Mouse (Mus musculus) neural tube, embryonic 13.5 days (tissue): ENCODE data around the gene Pde2a. TPM values are rescaled to one million over a fixed set of nuclear protein-coding genes. Genes with fewer than 3 reads are reported as not detected.

ENCODE experiments used
- ATAC-seq: fragments of 200-750 bp; cut with Nextera tagmentation; 2 replicates; pipeline ENCODE4 v1.8.0; 2017; ENCODE audit warnings: low read depth, mild to moderate bottlenecking, moderate TSS enrichment, moderate library complexity
- H3K27ac ChIP-seq: fragments of 300-500 bp; sonication (generic); replicated peaks from 2 replicates; pipeline ENCODE4 v1.5.1; 2015; ENCODE audit warnings: moderate library complexity, mild to moderate bottlenecking, inconsistent platforms
- H3K27me3 ChIP-seq: fragments of 300-500 bp; sonication (generic); 2 replicates; pipeline ENCODE4 v1.6.1; 2015; ENCODE audit warnings: mild to moderate bottlenecking, inconsistent platforms
- H3K36me3 ChIP-seq: fragments of 300-500 bp; sonication (generic); 2 replicates; pipeline ENCODE4 v1.6.1; 2015; ENCODE audit warnings: mild to moderate bottlenecking, inconsistent platforms
- H3K4me1 ChIP-seq: fragments of 300-500 bp; sonication (generic); replicated peaks from 2 replicates; pipeline ENCODE4 v1.6.1; 2015; ENCODE audit warnings: inconsistent platforms
- H3K4me2 ChIP-seq: fragments of 300-500 bp; sonication (generic); 2 replicates; pipeline ENCODE4 v1.6.1; 2015; ENCODE audit warnings: inconsistent platforms, mild to moderate bottlenecking, moderate library complexity
- H3K4me3 ChIP-seq: fragments of 300-500 bp; sonication (generic); 2 replicates; pipeline ENCODE4 v1.5.1; 2015; ENCODE audit warnings: mild to moderate bottlenecking, inconsistent platforms
- H3K9ac ChIP-seq: fragments of 300-500 bp; sonication (generic); 2 replicates; pipeline ENCODE4 v1.6.1; 2015; ENCODE audit warnings: moderate library complexity, mild to moderate bottlenecking, inconsistent platforms
- H3K9me3 ChIP-seq: fragments of 300-500 bp; sonication (generic); 2 replicates; pipeline ENCODE4 v1.6.1; 2016; ENCODE audit warnings: inconsistent platforms
- WGBS: fragments of 180-500 bp; shearing (Covaris S2); methylation state at CpG from one replicate; pipeline ENCODE4 v1.1.7; 2015; 5-methylcytosine and 5-hydroxymethylcytosine counted together
- polyA plus RNA-seq: library from polyadenylated mRNA; unstranded; fragments of >200 nt; fragmentation: Nextera tagmentation; extraction: Ambion mirVana; gene quantifications from 2 replicates; pipeline ENCODE4 v1.2.1, GENCODE M21; 2015

Gene Pde2a
- polyA plus RNA-seq, 1 experiment from 2014 or later, result 43.6 TPM

DNA sequence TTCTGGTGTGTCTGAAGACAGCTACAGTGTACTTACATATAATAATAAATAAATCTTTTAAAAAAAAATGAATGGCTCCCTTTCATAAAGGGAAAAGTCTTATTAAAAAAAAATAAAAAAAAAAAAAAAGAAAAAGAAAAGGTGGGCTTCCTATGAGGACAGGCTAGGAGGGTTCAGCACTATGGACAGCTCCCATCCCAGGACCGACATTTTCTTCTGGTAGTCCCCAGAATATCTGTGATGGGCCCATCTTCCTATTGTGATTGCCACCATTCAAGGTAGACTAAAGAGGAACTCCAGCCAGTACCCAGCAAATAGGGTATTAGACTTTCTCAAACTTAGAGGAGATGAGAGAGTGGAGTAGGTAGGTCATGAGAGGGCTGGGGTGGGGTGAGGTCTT, 16.4 kb downstream of the Pde2a start:
- Histone ChIP-seq H3K27me3 (no peaks in the 10 kb centered on the region), H3K9ac (no peak overlapping the region), H3K9me3 (no peaks in the 10 kb centered on the region), H3K4me1 (peaks cover 16% of the 10 kb centered on the region), H3K36me3 (no peaks in the 10 kb centered on the region), H3K27ac (no peak overlapping the region), H3K4me2 (no peak overlapping the region), H3K4me3 (no peak overlapping the region)
- WGBS, result 17% methylated on average over 1 of the region's 1 CpGs
- no peak for ATAC-seq

DNA sequence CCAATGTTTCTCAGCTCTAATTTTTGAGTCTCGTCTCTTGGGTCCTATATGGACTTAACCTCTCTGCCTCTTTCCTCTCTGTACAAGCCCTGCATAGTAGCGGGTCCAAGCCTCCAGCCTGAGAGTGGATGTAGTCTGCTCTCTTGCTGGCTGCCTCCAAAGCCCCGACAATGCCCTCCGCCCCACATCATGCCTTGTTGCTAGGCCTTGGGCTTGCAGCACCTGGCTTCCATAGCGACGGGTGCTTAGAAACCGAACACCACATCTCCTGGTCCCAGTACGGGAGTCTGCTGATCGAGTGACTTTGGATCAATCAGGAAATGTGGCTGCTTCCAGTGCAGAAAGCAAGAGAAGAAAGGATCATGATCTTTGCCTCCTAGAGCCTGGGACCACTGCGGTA, 21.6 kb downstream of the Pde2a start:
- ATAC-seq, result no peak
- H3K27ac ChIP-seq, result peak overlapping the region; percentile 10; the same call in 1 of the 2 replicates
- WGBS, result 71% methylated on average over 10 of the region's 10 CpGs

DNA sequence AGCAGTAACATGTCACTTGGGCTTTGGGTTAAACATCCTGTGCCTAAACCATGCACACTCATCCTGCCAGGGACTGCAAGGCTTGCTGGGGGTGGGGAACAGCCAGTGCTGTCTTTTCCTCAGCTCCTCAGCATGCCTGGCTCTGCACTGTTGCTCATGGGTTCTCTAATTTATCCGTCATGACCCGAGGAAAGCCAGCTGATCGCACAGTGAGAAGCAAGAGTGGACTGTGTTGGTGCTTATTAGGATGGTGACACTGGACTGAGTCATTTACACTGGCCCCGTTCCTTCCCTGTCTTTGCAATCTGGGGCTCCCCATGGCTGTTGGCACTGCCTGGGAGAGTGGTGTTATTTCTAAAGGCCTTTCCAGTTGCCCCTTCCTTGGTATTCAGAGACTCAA, 22.7 kb downstream of the Pde2a start:
- Histone ChIP-seq H3K4me3 (no peak overlapping the region), H3K4me1 (peaks cover 24% of the 10 kb centered on the region), H3K9me3 (no peaks in the 10 kb centered on the region), H3K4me2 (no peak overlapping the region), H3K27me3 (no peaks in the 10 kb centered on the region), H3K9ac (no peak overlapping the region), H3K27ac (no peak overlapping the region), H3K36me3 (no peaks in the 10 kb centered on the region)
- 79% methylated on average over 4 of the region's 4 CpGs for WGBS
- ATAC-seq, result no peak

More for the DNA sequence above, 21.6 kb downstream of the Pde2a start:
- no peaks in the 10 kb centered on the region for H3K9me3 ChIP-seq
- no peak overlapping the region for H3K4me3 ChIP-seq
- H3K9ac ChIP-seq, result no peak overlapping the region
- no peaks in the 10 kb centered on the region for H3K36me3 ChIP-seq
- H3K27me3 ChIP-seq, result no peaks in the 10 kb centered on the region
- no peak overlapping the region for H3K4me2 ChIP-seq
- H3K4me1 ChIP-seq, result peaks cover 24% of the 10 kb centered on the region

DNA sequence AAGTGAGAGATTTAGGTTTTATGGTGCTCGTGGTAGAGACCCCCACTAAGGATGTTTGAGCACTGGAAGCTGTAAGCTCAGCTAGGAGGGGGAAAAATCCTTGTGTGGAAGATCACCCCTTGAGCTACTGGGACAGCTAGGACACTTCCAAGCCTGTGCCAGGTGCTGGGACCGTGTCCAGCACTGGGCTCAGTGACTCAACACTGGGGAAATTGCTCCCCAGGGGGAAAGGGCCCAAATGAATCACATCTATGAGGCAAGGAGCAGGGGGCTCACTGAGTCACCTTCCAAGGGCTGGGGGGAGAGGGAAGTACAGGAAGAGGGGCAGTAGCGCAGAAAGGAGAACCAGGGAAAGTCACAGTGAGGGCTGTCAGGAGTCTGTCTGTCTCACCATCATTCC, 28.4 kb downstream of the Pde2a start:
- ATAC-seq, result no peak
- peaks cover 20% of the 10 kb centered on the region for H3K27me3 ChIP-seq
- H3K9me3 ChIP-seq, result no peaks in the 10 kb centered on the region
- no peaks in the 10 kb centered on the region for H3K36me3 ChIP-seq
- peaks cover 22% of the 10 kb centered on the region for H3K4me1 ChIP-seq
- H3K4me2 ChIP-seq, result no peak overlapping the region
- H3K27ac ChIP-seq, result no peak overlapping the region
- no peak overlapping the region for H3K4me3 ChIP-seq
- no peak overlapping the region for H3K9ac ChIP-seq
- 49% methylated on average over 3 of the region's 3 CpGs for WGBS

DNA sequence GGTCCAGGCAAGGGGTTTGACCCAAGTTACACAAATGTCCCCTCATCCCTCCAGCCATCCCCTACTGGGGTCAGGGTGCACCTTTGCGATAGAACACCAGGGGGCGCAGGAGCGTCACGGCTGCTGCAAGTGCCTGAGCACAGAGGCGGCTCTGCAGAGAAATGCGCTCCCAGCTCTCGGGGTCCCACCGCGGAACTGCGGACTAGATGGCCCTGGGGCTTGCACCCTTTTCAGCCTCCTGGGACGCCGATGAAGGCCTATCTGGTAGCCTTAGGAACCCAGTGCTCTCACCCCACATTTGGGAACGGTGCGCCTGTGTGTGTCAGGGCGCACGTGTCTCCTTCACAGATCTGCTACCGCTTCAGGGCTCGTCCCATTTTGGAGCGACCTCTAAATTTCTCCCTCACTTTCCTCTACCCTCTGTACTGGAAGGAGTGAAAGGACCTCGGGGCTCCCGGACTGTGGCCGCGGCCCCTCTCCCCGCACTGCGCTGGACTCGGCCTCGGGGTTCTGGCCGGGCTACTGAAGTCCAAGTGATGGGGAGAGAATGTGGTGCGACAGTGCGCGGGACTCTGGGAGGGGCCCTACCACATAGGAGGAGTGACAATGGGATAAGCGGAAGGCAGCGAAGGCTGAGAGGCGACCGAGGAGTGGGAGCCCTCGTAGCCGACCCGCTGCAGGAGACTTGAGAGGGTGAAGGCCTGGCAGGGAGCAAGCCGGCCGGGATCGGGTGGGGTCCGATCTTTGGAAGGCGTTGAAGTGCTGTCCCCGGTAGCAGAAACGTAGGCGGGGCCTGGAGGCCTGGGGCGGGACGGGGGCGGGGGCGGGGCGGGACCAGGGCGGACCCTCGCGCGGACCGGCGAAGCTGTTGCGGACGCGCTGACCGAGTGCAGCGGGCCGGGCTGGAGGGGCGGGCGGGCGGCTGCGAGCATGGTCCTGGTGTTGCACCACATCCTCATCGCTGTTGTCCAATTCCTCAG, 29.2 kb downstream of the Pde2a start:
- Histone ChIP-seq H3K4me3 (peak overlapping the region; percentile 53), H3K9ac (peak overlapping the region; percentile 69), H3K27me3 (peaks cover 20% of the 10 kb centered on the region), H3K4me2 (peak overlapping the region; percentile 99), H3K4me1 (peaks cover 31% of the 10 kb centered on the region), H3K27ac (no peak overlapping the region), H3K36me3 (no peaks in the 10 kb centered on the region), H3K9me3 (no peaks in the 10 kb centered on the region)
- under 1% methylated on average over 67 of the region's 68 CpGs for WGBS
- ATAC-seq, result peak; percentile 81

DNA sequence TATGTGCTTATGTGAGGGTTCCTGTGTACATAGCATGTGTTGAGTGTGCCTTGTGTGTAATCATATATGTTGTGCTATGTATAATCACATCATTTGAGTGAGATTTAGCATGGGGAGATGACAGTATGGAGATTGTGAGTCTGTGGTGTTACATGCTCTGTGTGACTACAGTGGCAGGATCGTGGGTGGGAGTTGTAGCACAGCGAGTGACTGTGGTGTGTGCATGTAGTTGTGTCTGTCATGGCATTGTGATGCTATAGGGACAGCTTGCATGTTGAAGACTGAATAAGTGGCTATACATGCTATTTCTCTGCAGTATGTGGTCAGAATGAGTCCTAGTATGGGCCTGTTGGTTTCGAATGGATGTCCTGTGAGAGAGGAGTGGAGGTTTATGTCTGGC, 31.2 kb downstream of the Pde2a start:
- Histone ChIP-seq H3K9ac (0 out of 2 replicates have a peak overlapping the region, but pooled peaks have one; percentile 26), H3K4me1 (peaks cover 42% of the 10 kb centered on the region)
- no peak for ATAC-seq

DNA sequence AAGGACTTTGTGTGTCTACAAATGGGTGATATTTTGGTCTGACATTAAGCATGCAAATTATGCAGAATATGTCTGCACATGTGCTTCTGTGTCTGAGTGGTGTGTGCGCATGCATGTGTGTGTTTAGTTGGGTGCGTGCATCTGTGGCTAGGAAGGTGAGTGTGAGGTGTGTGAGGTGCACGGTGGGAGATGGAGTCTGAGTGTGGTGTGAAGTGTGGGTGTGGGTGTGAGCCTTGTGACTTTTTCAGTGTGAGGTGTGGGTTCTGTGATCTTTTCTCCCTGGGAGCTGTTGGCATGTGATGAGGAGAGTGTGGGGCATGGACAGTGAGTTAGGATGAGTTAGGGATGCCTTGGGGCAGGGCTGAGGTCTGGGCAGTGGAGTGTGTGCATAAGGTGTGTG, 31.8 kb downstream of the Pde2a start:
- H3K4me2 ChIP-seq, result peak overlapping the region; percentile 99
- WGBS, result 89% methylated on average over 3 of the region's 3 CpGs
- ATAC-seq, result no peak
- no peak overlapping the region for H3K4me3 ChIP-seq
- H3K36me3 ChIP-seq, result no peaks in the 10 kb centered on the region
- no peaks in the 10 kb centered on the region for H3K9me3 ChIP-seq
- H3K4me1 ChIP-seq, result peaks cover 49% of the 10 kb centered on the region
- H3K27ac ChIP-seq, result no peak overlapping the region
- H3K9ac ChIP-seq, result no peak overlapping the region
- H3K27me3 ChIP-seq, result peaks cover 26% of the 10 kb centered on the region

More for the DNA sequence above, 31.2 kb downstream of the Pde2a start:
- 94% methylated on average over 3 of the region's 3 CpGs for WGBS
- Histone ChIP-seq H3K4me3 (no peak overlapping the region; the same call in 1 of the 2 replicates), H3K27ac (no peak overlapping the region), H3K4me2 (peak overlapping the region; percentile 99), H3K36me3 (no peaks in the 10 kb centered on the region), H3K9me3 (no peaks in the 10 kb centered on the region), H3K27me3 (peaks cover 25% of the 10 kb centered on the region)

DNA sequence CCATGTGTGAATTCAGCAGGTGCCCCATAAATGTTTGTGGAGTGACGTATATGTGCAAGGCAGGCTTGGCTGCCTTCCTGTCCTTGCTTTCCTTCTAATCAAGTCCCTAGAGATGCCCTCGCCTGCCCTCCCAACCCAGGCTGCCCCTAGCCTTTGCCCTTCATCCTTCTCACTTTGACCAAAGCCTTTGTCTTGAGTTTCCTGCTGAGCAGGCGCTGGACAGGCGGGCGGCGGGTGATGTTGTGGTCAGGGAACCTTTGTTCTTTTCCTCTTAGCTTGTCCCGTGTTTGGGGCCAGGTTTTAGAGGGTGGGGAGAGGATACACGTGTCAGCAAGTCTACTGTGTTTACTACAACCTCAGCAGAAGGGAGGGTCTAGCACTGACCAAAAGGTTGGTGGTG, 32.2 kb downstream of the Pde2a start:
- Histone ChIP-seq H3K36me3 (no peaks in the 10 kb centered on the region), H3K27ac (no peak overlapping the region), H3K9me3 (no peaks in the 10 kb centered on the region), H3K9ac (no peak overlapping the region), H3K27me3 (peaks cover 26% of the 10 kb centered on the region), H3K4me1 (peaks cover 53% of the 10 kb centered on the region), H3K4me3 (no peak overlapping the region), H3K4me2 (peak overlapping the region; percentile 99; the same call in 1 of the 2 replicates)
- WGBS, result 21% methylated on average over 8 of the region's 8 CpGs
- ATAC-seq, result no peak

DNA sequence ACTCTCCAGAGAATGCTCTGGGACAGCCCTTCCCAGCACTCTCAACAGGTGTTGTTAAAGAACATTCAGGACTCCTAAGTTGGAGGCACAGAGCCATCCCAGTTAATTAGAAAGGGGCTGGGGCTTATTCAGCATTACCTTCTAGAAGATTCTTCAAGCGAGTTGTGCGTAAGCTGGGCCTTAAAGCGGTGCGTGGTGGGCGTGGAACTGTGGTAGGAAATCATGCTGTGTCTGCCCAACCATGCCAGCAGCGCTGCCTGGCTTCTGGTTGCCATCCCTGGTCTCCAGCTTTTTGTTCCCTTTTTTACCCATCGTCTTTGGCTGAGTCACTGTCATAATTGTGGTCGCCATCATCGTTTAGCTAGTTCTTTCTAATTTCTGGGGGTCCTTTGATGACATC, 33.0 kb downstream of the Pde2a start:
- 86% methylated on average over 9 of the region's 9 CpGs for WGBS
- Histone ChIP-seq H3K4me1 (peaks cover 59% of the 10 kb centered on the region), H3K27me3 (peaks cover 26% of the 10 kb centered on the region), H3K9ac (no peak overlapping the region), H3K27ac (no peak overlapping the region), H3K36me3 (no peaks in the 10 kb centered on the region), H3K4me3 (no peak overlapping the region), H3K4me2 (no peak overlapping the region), H3K9me3 (no peaks in the 10 kb centered on the region)
- no peak for ATAC-seq

DNA sequence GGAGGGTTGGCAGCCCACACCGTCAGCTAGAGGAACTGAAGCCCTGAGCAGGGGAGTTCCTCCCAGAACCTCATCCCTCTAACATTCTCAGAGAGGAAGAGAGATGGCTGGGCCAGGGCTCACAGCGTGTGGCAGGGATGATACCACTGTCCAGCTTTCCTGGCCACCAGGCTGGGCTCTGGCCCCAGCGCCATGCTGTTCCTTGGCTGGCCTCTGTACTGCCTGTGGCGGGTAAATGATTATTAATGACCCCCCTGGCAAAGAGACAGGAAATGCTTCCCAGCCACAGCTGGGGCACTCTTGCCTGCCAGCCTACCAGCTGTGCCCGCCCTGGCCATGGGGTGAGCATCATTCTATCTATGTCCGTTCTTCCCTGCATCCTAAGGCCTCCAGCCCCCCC, 33.6 kb downstream of the Pde2a start:
- WGBS, result 57% methylated on average over 6 of the region's 6 CpGs
- H3K9me3 ChIP-seq, result no peaks in the 10 kb centered on the region
- peaks cover 65% of the 10 kb centered on the region for H3K4me1 ChIP-seq
- H3K4me2 ChIP-seq, result no peak overlapping the region
- H3K27ac ChIP-seq, result no peak overlapping the region
- no peak for ATAC-seq
- H3K36me3 ChIP-seq, result no peaks in the 10 kb centered on the region
- H3K27me3 ChIP-seq, result peaks cover 26% of the 10 kb centered on the region
- H3K9ac ChIP-seq, result no peak overlapping the region
- H3K4me3 ChIP-seq, result no peak overlapping the region

DNA sequence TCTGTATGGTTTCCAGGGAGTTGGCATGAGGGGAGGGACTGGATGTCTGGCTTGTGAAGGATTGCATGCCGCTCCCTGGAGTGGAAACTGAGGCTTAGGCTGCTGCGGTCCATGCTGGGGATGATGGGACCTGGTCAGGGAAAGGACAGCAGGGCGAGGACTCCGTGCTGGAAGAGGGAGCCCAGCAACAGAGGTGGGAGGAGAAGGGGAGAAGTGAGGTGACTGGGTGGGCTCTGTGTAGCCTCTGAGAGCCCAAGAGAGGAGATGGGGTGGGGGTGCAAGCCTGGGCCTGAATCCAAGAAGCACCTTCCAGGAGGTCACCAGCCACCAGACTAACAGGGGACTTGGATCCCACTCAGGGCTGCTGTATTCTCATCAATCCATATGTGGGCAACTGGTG, 34.8 kb downstream of the Pde2a start:
- no peak overlapping the region for H3K27ac ChIP-seq
- peaks cover 24% of the 10 kb centered on the region for H3K27me3 ChIP-seq
- no peak for ATAC-seq
- peaks cover 68% of the 10 kb centered on the region for H3K4me1 ChIP-seq
- no peak overlapping the region for H3K4me2 ChIP-seq
- H3K4me3 ChIP-seq, result no peak overlapping the region
- 75% methylated on average over 4 of the region's 4 CpGs for WGBS
- H3K9me3 ChIP-seq, result no peaks in the 10 kb centered on the region
- no peak overlapping the region for H3K9ac ChIP-seq
- H3K36me3 ChIP-seq, result no peaks in the 10 kb centered on the region

DNA sequence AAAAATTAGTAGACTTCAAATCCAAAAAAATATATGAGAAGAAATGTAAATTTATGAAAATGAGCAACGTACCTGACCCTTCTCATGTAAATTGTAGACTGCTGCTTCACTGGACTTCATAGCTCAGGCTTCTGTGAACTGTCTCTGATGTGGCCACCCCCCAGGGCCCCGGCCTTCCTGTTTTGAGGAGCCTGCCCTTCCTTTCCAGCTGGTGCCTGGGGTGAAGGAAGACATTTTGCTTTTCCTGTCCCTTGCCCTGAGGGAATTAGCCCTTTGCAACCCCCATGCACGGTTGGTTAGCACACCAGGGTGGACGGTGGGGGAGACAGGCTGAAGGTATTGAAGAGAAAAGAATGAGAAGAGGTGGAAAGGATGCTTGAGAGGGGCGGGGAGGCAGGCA, 35.3 kb downstream of the Pde2a start:
- H3K36me3 ChIP-seq, result no peaks in the 10 kb centered on the region
- peaks cover 67% of the 10 kb centered on the region for H3K4me1 ChIP-seq
- H3K27ac ChIP-seq, result no peak overlapping the region
- no peak overlapping the region for H3K4me2 ChIP-seq
- 44% methylated on average over 5 of the region's 5 CpGs for WGBS
- H3K9me3 ChIP-seq, result no peaks in the 10 kb centered on the region
- peaks cover 20% of the 10 kb centered on the region for H3K27me3 ChIP-seq
- no peak overlapping the region for H3K4me3 ChIP-seq
- ATAC-seq, result no peak
- H3K9ac ChIP-seq, result no peak overlapping the region
